Mouse (Mus musculus) small intestine, adult 2 months (tissue): Measurements from ENCODE around the gene Ppfibp2. TPM values are rescaled to one million over a fixed set of nuclear protein-coding genes. Genes with fewer than 3 reads are reported as not detected.
A peak's percentile ranks its signal among the peaks of the same experiment; 100 is the strongest.

Experiments used
- H3K27ac ChIP-seq: fragments of 200-500 bp; 2 replicates; pipeline ENCODE4 v1.5.1; 2012; ENCODE audit warnings: low read depth, low read length, control low read depth, inconsistent platforms; ENCODE audit not compliant: insufficient read depth
- H3K27me3 ChIP-seq: fragments of 200-500 bp; 2 replicates; pipeline ENCODE4 v1.6.1; 2012; ENCODE audit warnings: mild to moderate bottlenecking, moderate library complexity, low read length, inconsistent platforms; ENCODE audit not compliant: control insufficient read depth, insufficient read depth
- H3K36me3 ChIP-seq: fragments of 200-500 bp; 2 replicates; pipeline ENCODE4 v1.6.1; 2012; ENCODE audit warnings: mild to moderate bottlenecking, low read length, control low read depth, inconsistent platforms; ENCODE audit not compliant: control insufficient read depth, insufficient read depth
- H3K4me1 ChIP-seq: fragments of 200-500 bp; 2 replicates; pipeline ENCODE4 v1.6.1; 2012; ENCODE audit warnings: low read length, inconsistent platforms, mixed read lengths; ENCODE audit not compliant: control insufficient read depth, insufficient read depth, insufficient read length
- H3K4me3 ChIP-seq: fragments of 200-500 bp; 2 replicates; pipeline ENCODE4 v1.5.1; 2012; ENCODE audit warnings: low read depth, mild to moderate bottlenecking, control low read depth, inconsistent platforms, low read length, moderate library complexity
- CTCF ChIP-seq: fragments of 200-500 bp; IDR thresholded peaks from 2 replicates; pipeline ENCODE4 v1.5.1; 2012; ENCODE audit warnings: low read depth, mild to moderate bottlenecking, control low read depth, inconsistent platforms, low read length, moderate library complexity, mixed read lengths; ENCODE audit not compliant: insufficient replicate concordance, insufficient read length; ENCODE audit errors: extremely low read depth
- POLR2A ChIP-seq: fragments of 200-500 bp; IDR thresholded peaks from 2 replicates; pipeline ENCODE4 v1.6.1; 2012; ENCODE audit warnings: low read depth, mild to moderate bottlenecking, control low read depth, inconsistent platforms, low read length, moderate library complexity
- WGBS: fragments of 180-500 bp; shearing (Covaris S2); methylation state at CpG from one replicate; pipeline ENCODE4 v1.1.7; 2018; 5-methylcytosine and 5-hydroxymethylcytosine counted together
- polyA plus RNA-seq: library from polyadenylated mRNA; depleted of rRNA; stranded (reverse); fragments of >200 nt; gene quantifications from 2 replicates; pipeline ENCODE4 v1.2.3, GENCODE M21; 2012

Ppfibp2 gene
- polyA plus RNA-seq, 1 experiment = 10.6 TPM

- Histone ChIP-seq H3K27me3 (no peaks in the 10 kb centered on the region), H3K4me3 (no peak overlapping the region), H3K27ac (no peak overlapping the region), H3K36me3 (no peaks in the 10 kb centered on the region), H3K4me1 (no peaks in the 10 kb centered on the region)
- TF ChIP-seq POLR2A = no peak
- TF ChIP-seq CTCF = no peak
- 66% methylated on average over 6 of the region's 6 CpGs for WGBS
Observed at GRCm38 (mm10) chr7:107625781-107626180, 30.8 kb downstream of the Ppfibp2 start.

GRCm38 (mm10) chr7:107628383-107628782 is 33.4 kb downstream of the Ppfibp2 start:
- no peaks in the 10 kb centered on the region for H3K4me1 ChIP-seq
- no peaks in the 10 kb centered on the region for H3K27me3 ChIP-seq
- no peak for TF ChIP-seq POLR2A
- TF ChIP-seq CTCF = no peak
- H3K4me3 ChIP-seq = no peak overlapping the region
- no peaks in the 10 kb centered on the region for H3K36me3 ChIP-seq
- H3K27ac ChIP-seq = peak overlapping the region; percentile 15

- Histone ChIP-seq H3K36me3 (no peaks in the 10 kb centered on the region), H3K27me3 (no peaks in the 10 kb centered on the region), H3K4me3 (no peak overlapping the region), H3K4me1 (no peaks in the 10 kb centered on the region), H3K27ac (no peak overlapping the region)
- TF ChIP-seq CTCF (no peak), POLR2A (no peak)
- WGBS = 81% methylated on average over 4 of the region's 4 CpGs
Observed at GRCm38 (mm10) chr7:107633201-107633600, 38.2 kb downstream of the Ppfibp2 start.

GRCm38 (mm10) chr7:107637398-107637797 is 42.4 kb downstream of the Ppfibp2 start:
- H3K27ac ChIP-seq = no peak overlapping the region
- 88% methylated on average over 7 of the region's 7 CpGs for WGBS
- no peaks in the 10 kb centered on the region for H3K4me1 ChIP-seq
- TF ChIP-seq POLR2A (no peak), CTCF (no peak)
- no peaks in the 10 kb centered on the region for H3K27me3 ChIP-seq
- no peaks in the 10 kb centered on the region for H3K36me3 ChIP-seq
- no peak overlapping the region for H3K4me3 ChIP-seq

- Histone ChIP-seq H3K36me3 (no peaks in the 10 kb centered on the region), H3K27me3 (no peaks in the 10 kb centered on the region), H3K4me1 (no peaks in the 10 kb centered on the region), H3K4me3 (no peak overlapping the region), H3K27ac (no peak overlapping the region)
- WGBS = 87% methylated on average over 5 of the region's 5 CpGs
- TF ChIP-seq CTCF = no peak
- no peak for TF ChIP-seq POLR2A
Observed at GRCm38 (mm10) chr7:107638026-107638425, 43.0 kb downstream of the Ppfibp2 start.

- Histone ChIP-seq H3K4me1 (no peaks in the 10 kb centered on the region), H3K27me3 (no peaks in the 10 kb centered on the region), H3K4me3 (no peak overlapping the region), H3K36me3 (no peaks in the 10 kb centered on the region), H3K27ac (no peak overlapping the region)
- TF ChIP-seq POLR2A = no peak
- TF ChIP-seq CTCF = no peak
- 65% methylated on average over 7 of the region's 7 CpGs for WGBS
Observed at GRCm38 (mm10) chr7:107642586-107643275, 47.7 kb downstream of the Ppfibp2 start.

GRCm38 (mm10) chr7:107644987-107645386 is 50.0 kb downstream of the Ppfibp2 start:
- H3K36me3 ChIP-seq = no peaks in the 10 kb centered on the region
- TF ChIP-seq POLR2A = no peak
- peak; percentile 9; the same call in 1 of the 2 replicates for TF ChIP-seq CTCF
- no peak overlapping the region for H3K27ac ChIP-seq
- no peak overlapping the region for H3K4me3 ChIP-seq
- 78% methylated on average over 2 of the region's 2 CpGs for WGBS
- H3K4me1 ChIP-seq = no peaks in the 10 kb centered on the region
- H3K27me3 ChIP-seq = no peaks in the 10 kb centered on the region
